Comparison of ENCODE assay signal across 8 mouse cellular contexts in the genomic region with DNA sequence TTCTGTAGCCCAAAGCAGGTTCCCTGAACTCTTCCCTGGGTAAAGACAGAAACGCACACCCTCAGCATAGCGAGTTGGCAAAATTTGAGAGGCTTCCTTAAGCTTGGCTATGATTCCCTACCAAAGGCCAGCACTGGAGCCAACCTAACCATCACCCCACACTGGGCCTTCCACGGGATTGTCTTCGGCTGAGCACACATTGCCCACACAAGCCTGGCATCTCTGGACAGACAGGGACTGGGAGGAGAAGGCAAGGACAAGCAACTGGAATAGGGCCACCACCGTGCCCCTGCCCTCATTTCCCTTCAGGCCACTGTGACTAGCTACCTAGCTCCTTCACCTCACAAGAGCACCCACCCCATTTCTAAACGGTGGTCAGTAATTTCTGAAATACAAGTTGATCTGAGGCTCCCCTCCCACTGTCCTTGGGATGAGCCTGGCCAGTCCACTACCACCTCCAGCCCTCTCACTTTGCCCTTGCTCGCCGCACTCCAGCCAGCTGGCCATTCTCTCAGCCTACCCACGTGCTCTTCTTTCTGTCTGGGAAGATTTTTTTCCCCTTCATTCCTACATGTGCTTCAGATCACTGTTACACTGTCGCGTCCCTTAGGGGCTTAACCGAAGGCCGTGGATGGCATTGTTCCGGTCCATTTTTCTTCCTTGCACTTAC. TPM values are rescaled to one million over a fixed set of nuclear protein-coding genes. Genes with fewer than 3 reads are reported as not detected.
A peak's percentile ranks its signal among the peaks of the same experiment; 100 is the strongest.
DNase-seq lines count a peak whose midpoint lies in the region; ATAC-seq and TF ChIP-seq lines count a peak whose summit lies in the region.

A gene (minus strand): TSS at position 57 of the 670 bp plus-strand sequence.

- H3K27ac ChIP-seq in hindbrain, postnatal 0 days: peak within 1 kb of the TSS; percentile 82
- H3K27ac ChIP-seq in midbrain, embryonic 10.5 days (replicated peaks): peak within 1 kb of the TSS; percentile 86

- peak within 1 kb of the TSS; percentile 70 for H3K9ac ChIP-seq in hindbrain, postnatal 0 days (replicated peaks; ENCODE audit: low read length)

- no peaks in the 10 kb centered on the region for H3K9me3 ChIP-seq in hindbrain, postnatal 0 days (ENCODE audit: low read length)
- 0 out of 2 replicates have a peak, but pooled peaks cover 7% of the 10 kb centered on the region for H3K9me3 ChIP-seq in midbrain, embryonic 10.5 days (replicated peaks)

- intact Hi-C loops in gastrocnemius, postnatal 14 days (cut with DNase I; ENCODE audit: low total_unique reads): no loop called here

- WGBS in hindbrain, postnatal 0 days: 57% methylated on average over 14 of the region's 14 CpGs
- 73% methylated on average over 14 of the region's 14 CpGs for WGBS in midbrain, embryonic 10.5 days

- H3K36me3 ChIP-seq in hindbrain, postnatal 0 days (ENCODE audit: insufficient read depth, low read length): no peaks in the 10 kb centered on the region
- H3K36me3 ChIP-seq in midbrain, embryonic 10.5 days: no peaks in the 10 kb centered on the region

- peak within 1 kb of the TSS; percentile 71 for H3K4me3 ChIP-seq in hindbrain, postnatal 0 days (ENCODE audit: low read length)
- peak within 1 kb of the TSS; percentile 74 for H3K4me3 ChIP-seq in midbrain, embryonic 10.5 days

- no peak for TF ChIP-seq POLR2A in brain, embryonic 14.5 days (IDR thresholded peaks at IDR 0.05; ENCODE audit: borderline replicate concordance, extremely low read depth, insufficient read depth, insufficient read length, poor library complexity, severe bottlenecking)

- no peaks in the 10 kb centered on the region for H3K27me3 ChIP-seq in hindbrain, postnatal 0 days (ENCODE audit: insufficient read depth, low read length)
- peaks cover 68% of the 10 kb centered on the region for H3K27me3 ChIP-seq in midbrain, embryonic 10.5 days (ENCODE audit: low read depth, poor library complexity, severe bottlenecking)

- no peak for TF ChIP-seq CTCF in brain, embryonic 14.5 days (IDR thresholded peaks at IDR 0.05; ENCODE audit: borderline replicate concordance, extremely low read depth, insufficient read depth, insufficient read length)
- no peak for TF ChIP-seq CTCF in hindbrain, postnatal 0 days (IDR thresholded peaks at IDR 0.05; ENCODE audit: low read depth)

- ATAC-seq in hindbrain, postnatal 0 days: peak; percentile 50; the same call in 1 of the 2 replicates

- H3K4me1 ChIP-seq in hindbrain, postnatal 0 days (ENCODE audit: insufficient read depth, low read length): peaks cover 12% of the 10 kb centered on the region; the same call in 1 of the 2 replicates
- peaks cover 18% of the 10 kb centered on the region for H3K4me1 ChIP-seq in midbrain, embryonic 10.5 days

- peak within 1 kb of the TSS; percentile 81 for H3K4me2 ChIP-seq in hindbrain, postnatal 0 days (ENCODE audit: low read depth, low read length)

- peak; percentile 45 for DNase-seq in cerebellum, adult 11-12 months
- DNase-seq in cerebellum, adult 11 months: no peak
- no peak for DNase-seq in brain, embryonic 14.5 days (ENCODE audit: low read depth)
- DNase-seq in gastrocnemius, postnatal 14 days: no peak
- DNase-seq in hindbrain, postnatal 0 days (ENCODE audit: low spot score): peak; percentile 23
- no peak for DNase-seq in midbrain, embryonic 10.5 days (ENCODE audit: low spot score)
- no peak for DNase-seq in yolk sac, embryonic 10.5 days (ENCODE audit: low spot score)
- no peak for DNase-seq in embryo, embryonic 11 days

RNA-seq across cellular contexts. Expression of the gene that starts here (rescaled TPM):
- polyA plus RNA-seq in brain, embryonic 14.5 days (2012; rRNA removed): 12.9 and 17.1 TPM in 2 replicates
- 10 to 100 TPM; 25.5 to 34.3 TPM for total RNA-seq in gastrocnemius, postnatal 14 days (2021)
- 30.3 and 37.6 TPM in 2 replicates for total RNA-seq in hindbrain, postnatal 0 days (2014; rRNA removed)
- polyA plus RNA-seq in hindbrain, postnatal 0 days (2015; fragmentation: Nextera tagmentation; extraction: Ambion mirVana): 44.4 and 46.0 TPM in 2 replicates
- 11.9 and 12.9 TPM in 2 replicates for polyA plus RNA-seq in midbrain, embryonic 10.5 days (2016; fragmentation: Nextera tagmentation; extraction: Ambion mirVana)

Comparison
In these comparisons a context has a peak if more than half of its experiments do, and no peak if none do; other contexts are left out.
1. DNase-seq: peak in cerebellum, adult 11-12 months (single experiment) and hindbrain, postnatal 0 days (single experiment); none in cerebellum, adult 11 months (single experiment), brain, embryonic 14.5 days (single experiment), gastrocnemius, postnatal 14 days (single experiment), midbrain, embryonic 10.5 days (single experiment), yolk sac, embryonic 10.5 days (single experiment) and embryo, embryonic 11 days (single experiment).